Mouse (Mus musculus) embryonic facial prominence, embryonic 15.5 days (tissue): ENCODE data around the gene M6pr. TPM values are rescaled to one million over a fixed set of nuclear protein-coding genes. Genes with fewer than 3 reads are reported as not detected.

ENCODE experiments used
- ATAC-seq: fragments of 200-750 bp; cut with Nextera tagmentation; 2 replicates; pipeline ENCODE4 v1.8.0; 2017; ENCODE audit warnings: low read depth, moderate TSS enrichment; ENCODE audit not compliant: insufficient number of reproducible peaks, low FRiP score, low TSS enrichment
- H3K27ac ChIP-seq: fragments of 300-500 bp; sonication (generic); replicated peaks from 2 replicates; pipeline ENCODE4 v1.5.1; 2015; ENCODE audit warnings: mild to moderate bottlenecking, inconsistent platforms
- H3K27me3 ChIP-seq: fragments of 300-500 bp; sonication (generic); 2 replicates; pipeline ENCODE4 v1.6.1; 2015; ENCODE audit warnings: inconsistent platforms
- H3K36me3 ChIP-seq: fragments of 300-500 bp; sonication (generic); 2 replicates; pipeline ENCODE4 v1.6.1; 2015; ENCODE audit warnings: mild to moderate bottlenecking, inconsistent platforms
- H3K4me1 ChIP-seq: fragments of 300-500 bp; sonication (generic); 2 replicates; pipeline ENCODE4 v1.6.1; 2015; ENCODE audit warnings: inconsistent platforms
- H3K4me2 ChIP-seq: fragments of 300-500 bp; sonication (generic); replicated peaks from 2 replicates; pipeline ENCODE4 v1.6.1; 2015; ENCODE audit warnings: mild to moderate bottlenecking, inconsistent platforms
- H3K4me3 ChIP-seq: fragments of 300-500 bp; sonication (generic); replicated peaks from 2 replicates; pipeline ENCODE4 v1.5.1; 2015; ENCODE audit warnings: mild to moderate bottlenecking, inconsistent platforms
- H3K9ac ChIP-seq: fragments of 300-500 bp; sonication (generic); 2 replicates; pipeline ENCODE4 v1.6.1; 2015; ENCODE audit warnings: inconsistent platforms
- H3K9me3 ChIP-seq: fragments of 300-500 bp; sonication (generic); replicated peaks from 2 replicates; pipeline ENCODE4 v1.6.1; 2016; ENCODE audit warnings: inconsistent platforms
- WGBS: fragments of 180-500 bp; shearing (Covaris S2); methylation state at CpG from one replicate; pipeline ENCODE4 v1.1.7; 2015; 5-methylcytosine and 5-hydroxymethylcytosine counted together
- polyA plus RNA-seq: library from polyadenylated mRNA; unstranded; fragments of >200 nt; fragmentation: Nextera tagmentation; extraction: Ambion mirVana; gene quantifications from 2 replicates; pipeline ENCODE4 v1.2.1, GENCODE M21; 2015

M6pr gene
- polyA plus RNA-seq, result 88.2 and 94.8 TPM in 2 replicates

DNA sequence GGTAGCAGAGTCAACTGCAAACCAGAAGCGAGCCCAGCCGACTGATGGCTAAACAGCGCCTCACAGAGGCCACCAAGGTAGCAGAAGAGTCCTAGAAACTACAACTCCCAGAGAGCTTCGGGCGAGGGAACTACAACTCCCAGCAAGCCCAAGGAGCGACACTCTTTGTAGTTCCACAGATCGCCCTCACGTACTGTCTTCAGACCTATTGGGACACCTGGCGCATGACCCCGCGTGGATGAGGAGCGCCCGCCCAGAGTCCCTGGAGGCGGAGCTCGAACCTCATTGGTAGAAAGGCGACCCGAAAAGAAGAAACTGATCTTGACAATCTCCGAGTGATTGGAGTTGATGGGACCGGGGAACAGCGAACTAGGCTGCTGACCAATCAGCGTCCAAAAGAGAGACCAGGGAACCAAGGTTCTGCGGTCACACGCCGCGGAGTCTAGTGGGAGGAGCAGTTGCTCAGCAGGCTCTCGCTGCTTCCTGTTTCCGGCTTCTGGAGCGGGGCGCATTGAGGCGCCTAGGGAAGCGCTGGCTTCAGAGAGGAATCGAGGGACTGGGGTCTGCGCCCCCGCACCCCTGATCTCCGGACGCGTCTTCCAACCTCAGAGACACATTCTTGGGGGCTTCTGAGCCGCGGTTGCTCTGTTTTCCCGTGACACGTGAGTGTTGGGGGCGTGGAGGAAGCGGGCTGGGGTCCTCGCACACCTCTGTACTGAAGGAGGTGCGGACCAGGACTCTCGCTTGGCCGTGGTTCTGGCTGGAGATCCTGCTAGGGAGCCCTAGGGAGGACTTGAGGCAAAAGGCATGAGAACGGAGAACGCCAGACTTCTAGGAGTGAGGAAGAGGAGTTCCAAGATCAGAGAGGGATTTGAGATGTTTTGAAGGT lies at the start of gene M6pr:
Gene M6pr, plus strand, starts transcription at position 216 of the 889 bp plus-strand sequence.
- H3K27ac ChIP-seq, result peak within 1 kb of the TSS; percentile 84
- H3K9me3 ChIP-seq, result no peaks in the 10 kb centered on the region
- H3K27me3 ChIP-seq, result no peaks in the 10 kb centered on the region
- H3K36me3 ChIP-seq, result peaks cover 17% of the 10 kb centered on the region
- H3K4me1 ChIP-seq, result peaks cover 19% of the 10 kb centered on the region
- H3K4me2 ChIP-seq, result peak within 1 kb of the TSS; percentile 75
- ATAC-seq, result peak; percentile 99
- H3K9ac ChIP-seq, result peak within 1 kb of the TSS; percentile 71
- under 1% methylated on average over 49 of the region's 49 CpGs for WGBS
- H3K4me3 ChIP-seq, result peak within 1 kb of the TSS; percentile 91

DNA sequence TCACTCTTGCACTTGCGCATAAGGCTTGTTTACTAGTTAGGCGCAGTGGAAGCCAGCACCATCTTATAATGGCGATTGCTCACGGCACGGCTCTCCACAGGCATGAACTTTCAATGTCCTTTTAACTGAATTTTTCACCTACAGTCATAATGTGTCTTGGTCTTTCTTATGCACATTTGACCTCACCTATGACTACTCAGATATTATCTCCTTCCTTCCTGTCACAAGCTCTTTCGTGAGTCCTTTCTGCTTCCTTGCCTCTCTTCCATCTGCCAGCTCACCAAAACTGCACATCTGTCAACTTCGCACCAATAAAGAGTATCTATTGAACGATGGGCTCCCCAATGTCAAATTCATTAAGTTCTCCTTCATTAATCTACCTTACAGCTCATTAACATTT lies 46.0 kb upstream of the M6pr start:
- Histone ChIP-seq H3K4me3 (no peak overlapping the region), H3K9me3 (no peaks in the 10 kb centered on the region), H3K9ac (no peak overlapping the region), H3K4me1 (no peaks in the 10 kb centered on the region), H3K27me3 (no peaks in the 10 kb centered on the region), H3K4me2 (no peak overlapping the region), H3K27ac (no peak overlapping the region), H3K36me3 (no peaks in the 10 kb centered on the region)
- no peak for ATAC-seq
- 88% methylated on average over 8 of the region's 8 CpGs for WGBS

DNA sequence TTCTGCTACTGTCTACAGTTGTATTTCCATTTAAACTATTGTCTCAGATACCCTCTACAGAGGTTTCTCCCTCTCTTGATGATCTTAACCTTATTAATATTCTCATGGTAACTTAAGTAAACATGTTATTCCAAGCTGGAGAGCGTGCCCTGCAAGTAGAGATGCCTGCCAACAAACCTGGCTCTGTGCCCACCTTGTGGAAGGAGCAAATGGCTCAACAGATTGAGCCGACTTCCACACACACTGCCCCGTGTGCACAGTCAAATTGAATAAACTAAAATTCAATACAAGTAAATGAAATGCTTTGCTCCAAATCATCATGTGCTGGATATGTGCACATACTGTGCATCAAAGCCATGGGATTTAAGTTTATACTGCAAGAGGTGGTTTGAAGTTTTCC lies 40.0 kb upstream of the M6pr start:
- no peak for ATAC-seq

DNA sequence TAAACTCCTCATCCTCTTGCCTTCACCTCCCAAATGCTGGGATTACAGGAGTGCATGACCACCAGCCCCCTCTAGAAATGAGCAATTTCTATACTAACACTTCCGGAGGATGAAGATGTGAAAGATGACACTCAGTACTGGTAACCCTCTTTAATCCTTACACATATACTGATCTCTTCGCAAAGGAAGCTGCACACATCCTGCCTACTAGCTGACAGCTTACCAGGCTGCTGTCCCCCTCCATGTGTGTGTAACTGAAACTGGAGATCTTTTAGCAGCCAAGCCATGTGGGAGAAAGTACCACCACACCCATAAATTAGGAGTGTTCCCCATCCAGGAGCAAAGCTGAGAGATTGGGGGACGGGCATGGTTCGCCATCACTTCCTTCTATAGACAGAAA lies 39.4 kb upstream of the M6pr start:
- no peaks in the 10 kb centered on the region for H3K4me1 ChIP-seq
- ATAC-seq, result no peak
- H3K4me3 ChIP-seq, result no peak overlapping the region
- H3K4me2 ChIP-seq, result no peak overlapping the region
- no peaks in the 10 kb centered on the region for H3K9me3 ChIP-seq
- 74% methylated on average over 4 of the region's 4 CpGs for WGBS
- H3K36me3 ChIP-seq, result no peaks in the 10 kb centered on the region
- no peak overlapping the region for H3K9ac ChIP-seq
- no peaks in the 10 kb centered on the region for H3K27me3 ChIP-seq
- H3K27ac ChIP-seq, result no peak overlapping the region

More for the DNA sequence above, 40.0 kb upstream of the M6pr start:
- H3K4me1 ChIP-seq, result no peaks in the 10 kb centered on the region
- no peak overlapping the region for H3K4me2 ChIP-seq
- no peak overlapping the region for H3K27ac ChIP-seq
- no peaks in the 10 kb centered on the region for H3K27me3 ChIP-seq
- no peak overlapping the region for H3K9ac ChIP-seq
- H3K36me3 ChIP-seq, result no peaks in the 10 kb centered on the region
- 18% methylated on average over 3 of the region's 3 CpGs for WGBS
- no peak overlapping the region for H3K4me3 ChIP-seq
- no peaks in the 10 kb centered on the region for H3K9me3 ChIP-seq

DNA sequence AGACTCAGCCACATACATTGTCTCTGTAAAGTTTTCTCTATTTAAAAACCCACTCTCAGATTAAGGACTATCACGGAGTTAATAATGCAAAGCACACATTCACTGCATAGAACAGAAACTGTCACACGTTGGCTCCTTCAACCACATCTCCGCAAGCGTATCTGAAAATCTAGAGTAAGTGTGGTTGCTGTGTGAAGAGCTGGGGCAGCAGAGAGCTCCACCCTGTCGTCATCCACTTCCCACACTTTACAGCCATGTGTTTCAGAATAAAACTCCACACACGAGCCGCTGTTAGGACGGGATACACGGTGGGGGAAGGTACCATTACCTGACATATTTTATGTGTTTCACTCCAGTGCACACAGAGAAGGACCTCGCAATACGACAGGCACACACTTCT lies 38.4 kb upstream of the M6pr start:
- Histone ChIP-seq H3K4me1 (no peaks in the 10 kb centered on the region), H3K9ac (no peak overlapping the region), H3K4me3 (no peak overlapping the region)

DNA sequence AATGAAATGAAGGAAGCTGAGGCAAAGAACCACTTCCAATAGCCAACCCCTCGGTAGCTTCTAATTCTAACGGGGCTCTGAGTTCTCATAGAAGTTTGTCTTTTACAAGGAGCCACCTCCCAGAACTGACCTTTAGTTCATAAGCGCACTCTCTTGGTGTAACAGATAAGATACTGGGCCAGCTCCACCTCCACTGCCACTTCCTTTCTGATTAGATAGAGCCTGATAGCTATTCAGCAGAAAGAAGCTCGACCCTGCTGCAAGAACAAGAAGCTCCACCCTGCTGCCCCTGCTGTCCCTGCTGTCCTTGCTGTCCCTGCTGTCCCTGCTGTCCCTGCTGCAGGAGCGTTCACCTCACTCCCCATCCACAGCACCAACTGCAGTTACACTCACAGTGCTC lies 34.0 kb upstream of the M6pr start:
- no peak overlapping the region for H3K4me2 ChIP-seq

More for the DNA sequence above, 38.4 kb upstream of the M6pr start:
- H3K27me3 ChIP-seq, result no peaks in the 10 kb centered on the region
- H3K36me3 ChIP-seq, result no peaks in the 10 kb centered on the region
- no peak for ATAC-seq
- no peak overlapping the region for H3K4me2 ChIP-seq
- no peak overlapping the region for H3K27ac ChIP-seq
- 76% methylated on average over 11 of the region's 11 CpGs for WGBS
- no peaks in the 10 kb centered on the region for H3K9me3 ChIP-seq

DNA sequence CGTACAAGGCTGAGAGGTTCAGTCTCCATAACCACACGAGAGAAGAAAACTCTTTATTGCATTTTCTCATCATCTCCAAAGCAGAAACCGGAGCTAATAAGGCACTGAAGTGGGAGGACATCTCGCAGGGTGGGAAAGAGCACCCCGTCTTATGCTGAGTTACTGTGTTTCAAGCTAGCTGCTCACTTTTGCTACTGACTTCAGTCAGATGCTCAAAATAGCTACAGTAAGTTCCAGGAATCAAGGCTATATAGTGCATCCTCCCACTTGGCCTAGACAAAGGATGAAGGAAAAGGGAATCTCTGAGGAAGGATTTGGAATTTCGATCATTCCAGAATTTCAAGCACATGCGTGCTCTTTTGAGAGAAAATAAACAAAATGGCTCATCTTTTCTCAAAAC lies 32.0 kb upstream of the M6pr start:
- Histone ChIP-seq H3K27me3 (no peaks in the 10 kb centered on the region), H3K9ac (no peak overlapping the region), H3K9me3 (no peaks in the 10 kb centered on the region), H3K4me1 (no peaks in the 10 kb centered on the region), H3K4me3 (no peak overlapping the region), H3K27ac (no peak overlapping the region), H3K36me3 (no peaks in the 10 kb centered on the region), H3K4me2 (no peak overlapping the region)
- 76% methylated on average over 7 of the region's 7 CpGs for WGBS
- no peak for ATAC-seq

More for the DNA sequence above, 34.0 kb upstream of the M6pr start:
- Histone ChIP-seq H3K4me3 (no peak overlapping the region), H3K27ac (no peak overlapping the region), H3K36me3 (no peaks in the 10 kb centered on the region), H3K27me3 (no peaks in the 10 kb centered on the region), H3K9ac (no peak overlapping the region), H3K4me1 (no peaks in the 10 kb centered on the region), H3K9me3 (no peaks in the 10 kb centered on the region)
- ATAC-seq, result no peak
- 64% methylated on average over 5 of the region's 5 CpGs for WGBS

DNA sequence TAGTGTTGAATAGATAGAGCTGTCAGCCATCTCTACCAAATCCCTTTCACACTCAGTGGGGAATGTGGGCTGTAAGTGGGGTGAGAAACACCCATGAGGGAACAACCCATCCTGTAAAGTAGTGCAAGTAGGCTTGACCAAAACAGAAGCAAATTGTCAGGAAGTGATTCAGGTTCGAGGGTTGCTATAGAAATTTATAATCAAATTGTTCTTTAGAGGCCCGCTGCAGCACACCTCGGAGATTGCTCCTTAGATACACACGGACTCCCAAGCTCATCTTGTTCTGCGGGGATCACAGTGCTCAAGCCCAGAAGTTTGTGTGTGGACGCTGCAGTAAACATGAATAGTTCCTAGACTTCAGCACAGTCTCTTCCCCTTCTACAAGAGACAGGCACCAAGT lies 25.7 kb upstream of the M6pr start, which contains the start of gene Klrg1:
Gene Klrg1, minus strand, starts transcription at position 101 of the 400 bp plus-strand sequence.
- Histone ChIP-seq H3K9me3 (no peaks in the 10 kb centered on the region), H3K9ac (no peak within 1 kb of the TSS), H3K4me1 (no peaks in the 10 kb centered on the region), H3K27me3 (no peaks in the 10 kb centered on the region), H3K27ac (no peak within 1 kb of the TSS), H3K36me3 (no peaks in the 10 kb centered on the region), H3K4me3 (no peak within 1 kb of the TSS), H3K4me2 (no peak within 1 kb of the TSS)
- WGBS, result 81% methylated on average over 6 of the region's 6 CpGs
- ATAC-seq, result no peak

DNA sequence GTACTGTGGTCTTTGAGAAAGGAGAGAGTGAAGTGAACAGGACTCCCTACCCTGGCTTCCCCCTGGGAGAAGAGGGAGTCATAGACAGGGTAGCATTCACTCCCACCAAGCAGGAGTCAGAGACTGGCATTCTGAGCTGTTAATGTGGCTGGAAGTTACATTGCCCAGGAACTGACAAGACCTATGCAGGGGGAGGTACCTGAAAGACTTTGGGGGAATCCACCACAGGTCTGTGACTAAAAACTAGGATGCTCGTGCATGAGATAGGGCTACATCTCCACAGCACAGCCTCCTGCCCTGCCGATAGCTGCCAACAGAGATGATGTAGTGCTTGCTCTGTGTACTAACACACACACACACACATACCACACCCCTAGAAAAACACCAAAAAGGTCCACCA lies 25.1 kb upstream of the M6pr start:
- no peak overlapping the region for H3K9ac ChIP-seq
- no peaks in the 10 kb centered on the region for H3K27me3 ChIP-seq
- H3K4me2 ChIP-seq, result no peak overlapping the region
- no peak overlapping the region for H3K4me3 ChIP-seq
- WGBS, result 79% methylated on average over 2 of the region's 2 CpGs
- no peaks in the 10 kb centered on the region for H3K36me3 ChIP-seq
- no peak for ATAC-seq
- no peaks in the 10 kb centered on the region for H3K4me1 ChIP-seq
- H3K9me3 ChIP-seq, result no peaks in the 10 kb centered on the region
- H3K27ac ChIP-seq, result no peak overlapping the region

DNA sequence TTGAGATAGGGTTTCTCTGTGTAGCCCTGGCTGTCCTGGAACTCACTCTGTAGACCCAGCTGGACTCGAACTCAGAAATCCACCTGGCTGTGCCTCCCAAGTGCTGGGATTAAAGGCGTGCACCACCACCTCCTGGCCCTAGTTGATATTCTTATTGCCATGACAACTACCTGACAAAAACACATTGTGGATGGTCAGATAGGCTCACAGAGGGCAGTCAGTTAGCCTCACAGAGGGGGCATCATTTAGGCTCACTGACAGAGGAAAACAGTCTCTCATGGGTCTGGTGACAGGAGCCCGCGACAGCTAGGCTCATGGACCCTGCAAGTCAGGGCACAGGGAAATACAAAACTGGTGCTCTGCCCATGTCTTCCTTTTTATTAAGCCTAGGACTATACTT lies 24.2 kb upstream of the M6pr start:
- no peak for ATAC-seq
- H3K27me3 ChIP-seq, result no peaks in the 10 kb centered on the region
- WGBS, result 81% methylated on average over 4 of the region's 4 CpGs

DNA sequence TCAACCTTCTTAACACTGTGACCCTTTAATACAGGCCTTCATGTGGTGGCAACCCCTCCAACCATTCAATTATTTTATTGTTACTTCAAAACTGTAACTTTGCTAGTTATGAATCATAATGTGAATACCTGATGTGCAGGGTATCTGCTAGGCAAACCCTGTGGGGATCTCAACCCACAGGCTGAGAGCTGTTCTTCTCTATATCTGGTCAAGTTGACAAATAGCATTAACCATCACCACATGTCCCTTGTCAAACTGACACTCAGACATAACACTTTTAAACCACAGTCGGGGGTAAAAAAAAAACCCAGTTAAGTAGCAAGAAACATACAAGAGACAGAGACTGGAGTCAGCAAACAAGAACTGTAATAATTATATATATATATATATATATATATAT lies 23.7 kb upstream of the M6pr start:
- H3K4me2 ChIP-seq, result no peak overlapping the region
- H3K9ac ChIP-seq, result no peak overlapping the region
- H3K4me3 ChIP-seq, result no peak overlapping the region
- H3K36me3 ChIP-seq, result no peaks in the 10 kb centered on the region
- no peak overlapping the region for H3K27ac ChIP-seq
- no peak for ATAC-seq
- WGBS, result 63% methylated on average over 1 of the region's 1 CpGs
- no peaks in the 10 kb centered on the region for H3K27me3 ChIP-seq
- H3K9me3 ChIP-seq, result no peaks in the 10 kb centered on the region
- H3K4me1 ChIP-seq, result no peaks in the 10 kb centered on the region

More for the DNA sequence above, 24.2 kb upstream of the M6pr start:
- H3K4me3 ChIP-seq, result no peak overlapping the region
- H3K9me3 ChIP-seq, result no peaks in the 10 kb centered on the region
- H3K4me1 ChIP-seq, result no peaks in the 10 kb centered on the region
- no peak overlapping the region for H3K4me2 ChIP-seq
- H3K36me3 ChIP-seq, result no peaks in the 10 kb centered on the region
- no peak overlapping the region for H3K27ac ChIP-seq
- H3K9ac ChIP-seq, result no peak overlapping the region

DNA sequence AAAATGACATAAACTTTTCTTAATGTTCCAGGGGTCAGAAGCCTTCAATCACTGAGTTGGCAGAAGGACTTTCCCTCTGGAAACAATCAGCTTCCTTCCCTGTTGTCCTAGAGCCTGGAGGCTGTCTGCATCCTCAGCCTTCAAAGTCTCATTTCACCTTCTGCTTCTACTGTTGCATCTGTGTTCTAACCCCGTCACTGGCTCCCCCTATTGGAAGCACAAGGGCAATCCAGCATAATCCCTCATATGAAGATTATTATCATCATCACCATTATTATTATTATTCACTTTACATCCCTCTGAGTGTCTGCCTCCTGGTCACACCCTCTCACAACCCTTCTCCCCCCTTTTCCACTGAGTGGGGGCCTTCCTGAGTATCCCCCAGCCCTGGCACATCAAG lies 20.3 kb upstream of the M6pr start:
- Histone ChIP-seq H3K9ac (no peak overlapping the region), H3K27me3 (no peaks in the 10 kb centered on the region), H3K4me2 (no peak overlapping the region), H3K27ac (no peak overlapping the region), H3K4me3 (no peak overlapping the region), H3K4me1 (no peaks in the 10 kb centered on the region; the same call in 1 of the 2 replicates), H3K9me3 (no peaks in the 10 kb centered on the region), H3K36me3 (no peaks in the 10 kb centered on the region)
- ATAC-seq, result no peak
- WGBS, result 26% methylated on average over 1 of the region's 1 CpGs
